32 mouse cellular contexts compared by ENCODE assay signal in genomic region chr7:118320307-118320706, GRCm38 (mm10).
"Had no signal": no experiment of that assay in that cellular context is flagged by ENCODE, and none has a peak within 500 bp of the region (broad histone marks: within the 10 kb centered on the region; RNA-seq: fewer than 3 reads in every experiment).

No protein-coding gene starts in this region.

- H3K27ac ChIP-seq: limb, embryonic 10.5 days; limb, embryonic 12.5 days; limb, embryonic 13.5 days; limb, embryonic 15.5 days; liver, embryonic 12.5 days; liver, embryonic 13.5 days; liver, embryonic 14.5 days; liver, embryonic 15.5 days; lung, embryonic 15.5 days; macrophage; midbrain, embryonic 10.5 days; midbrain, embryonic 12.5 days; midbrain, embryonic 13.5 days; midbrain, embryonic 15.5 days; neural tube, embryonic 12.5 days; neural tube, embryonic 13.5 days had no signal

- H3K4me3 ChIP-seq: limb, embryonic 10.5 days; limb, embryonic 12.5 days; limb, embryonic 13.5 days; limb, embryonic 15.5 days; liver, embryonic 12.5 days; liver, embryonic 13.5 days; liver, embryonic 15.5 days; lung, embryonic 15.5 days; megakaryocyte, embryonic 14.5 days; midbrain, embryonic 10.5 days; midbrain, embryonic 12.5 days; midbrain, embryonic 13.5 days; midbrain, embryonic 15.5 days; myocyte; neural tube, embryonic 12.5 days; neural tube, embryonic 13.5 days had no signal

- H3K9me3 ChIP-seq: limb, embryonic 10.5 days; limb, embryonic 12.5 days; limb, embryonic 13.5 days; limb, embryonic 15.5 days; liver, embryonic 12.5 days; liver, embryonic 13.5 days; liver, embryonic 15.5 days; lung, embryonic 15.5 days; midbrain, embryonic 10.5 days; midbrain, embryonic 12.5 days; midbrain, embryonic 13.5 days; midbrain, embryonic 15.5 days; neural tube, embryonic 12.5 days; neural tube, embryonic 13.5 days had no signal

- H3K9ac ChIP-seq: limb, embryonic 12.5 days; limb, embryonic 13.5 days; limb, embryonic 15.5 days; liver, embryonic 12.5 days; liver, embryonic 13.5 days; liver, embryonic 14.5 days; liver, embryonic 15.5 days; liver, postnatal 0 days; lung, embryonic 14.5 days; lung, embryonic 15.5 days; midbrain, embryonic 12.5 days; midbrain, embryonic 13.5 days; midbrain, embryonic 15.5 days; neural tube, embryonic 12.5 days; neural tube, embryonic 13.5 days had no signal

- H3K4me2 ChIP-seq: limb, embryonic 12.5 days; limb, embryonic 13.5 days; limb, embryonic 15.5 days; liver, embryonic 12.5 days; liver, embryonic 13.5 days; liver, embryonic 15.5 days; lung, embryonic 14.5 days; lung, embryonic 15.5 days; midbrain, embryonic 11.5 days; midbrain, embryonic 12.5 days; midbrain, embryonic 13.5 days; midbrain, embryonic 15.5 days; neural tube, embryonic 12.5 days; neural tube, embryonic 13.5 days had no signal

- DNase-seq: left cerebral cortex, postnatal 4 days; liver; liver, embryonic 13.5 days; liver, postnatal 0 days; lung, adult 18-20 months; lung, adult 2 months; lung, embryonic 14.5 days; lung, postnatal 10 days; lung, postnatal 14 days; lung, postnatal 36 days; lung, postnatal 4 days; midbrain, embryonic 14.5 days had no signal

- H3K36me3 ChIP-seq: limb, embryonic 10.5 days; limb, embryonic 12.5 days; limb, embryonic 13.5 days; limb, embryonic 15.5 days; liver, embryonic 12.5 days; liver, embryonic 13.5 days; liver, embryonic 15.5 days; lung, embryonic 15.5 days; midbrain, embryonic 10.5 days; midbrain, embryonic 12.5 days; midbrain, embryonic 13.5 days; midbrain, embryonic 15.5 days; neural tube, embryonic 12.5 days; neural tube, embryonic 13.5 days had no signal

- H3K4me1 ChIP-seq: limb, embryonic 13.5 days; limb, embryonic 15.5 days; liver, embryonic 12.5 days; liver, embryonic 15.5 days; lung, embryonic 15.5 days; megakaryocyte, embryonic 14.5 days; midbrain, embryonic 12.5 days; midbrain, embryonic 15.5 days; neural tube, embryonic 12.5 days; neural tube, embryonic 13.5 days had no signal

- H3K27me3 ChIP-seq: limb, embryonic 12.5 days; limb, embryonic 13.5 days; limb, embryonic 15.5 days; liver, embryonic 12.5 days; liver, embryonic 13.5 days; liver, embryonic 15.5 days; lung, embryonic 15.5 days; midbrain, embryonic 12.5 days; midbrain, embryonic 13.5 days; midbrain, embryonic 15.5 days; neural tube, embryonic 13.5 days had no signal

- ATAC-seq: liver, embryonic 12.5 days; liver, postnatal 0 days; lung, postnatal 0 days; midbrain, embryonic 13.5 days; midbrain, embryonic 15.5 days; midbrain, embryonic 16.5 days had no signal
